Mouse (Mus musculus): ENCODE measurements around the gene Dct.

Gene Dct

GRCm38 (mm10) chr14:118042066-118042762, 9.8 kb downstream of the Dct start:
- DNase-seq = no peak

- DNase-seq = no peak
Measured at GRCm38 (mm10) chr14:118040550-118041250, 11.3 kb downstream of the Dct start.

- DNase-seq = peak; percentile 95
Measured at GRCm38 (mm10) chr14:118039074-118039473, 13.0 kb downstream of the Dct start.

GRCm38 (mm10) chr14:118027564-118027963, 24.5 kb downstream of the Dct start:
- DNase-seq = no peak

- DNase-seq = peak; percentile 2
Measured at GRCm38 (mm10) chr14:118021867-118022543, 30.0 kb downstream of the Dct start.

GRCm38 (mm10) chr14:118019314-118019713, 32.7 kb downstream of the Dct start:
- no peak for DNase-seq

- DNase-seq = peak; percentile 17
Measured at GRCm38 (mm10) chr14:118013237-118013636, 38.8 kb downstream of the Dct start.

- peak; percentile 74 for DNase-seq
Measured at GRCm38 (mm10) chr14:118009541-118009940, 42.5 kb downstream of the Dct start.

GRCm38 (mm10) chr14:118005697-118006096, 46.3 kb downstream of the Dct start:
- peak; percentile 91 for DNase-seq

GRCm38 (mm10) chr14:118004434-118004833, 47.6 kb downstream of the Dct start:
- peak; percentile 81 for DNase-seq

- peak; percentile 27 for DNase-seq
Measured at GRCm38 (mm10) chr14:117993845-117994244, 58.2 kb downstream of the Dct start.

GRCm38 (mm10) chr14:117992600-117993256, 59.3 kb downstream of the Dct start:
- peak; percentile 19 for DNase-seq

- DNase-seq = peak; percentile 36
Measured at GRCm38 (mm10) chr14:117990203-117990602, 61.8 kb downstream of the Dct start.

- DNase-seq = no peak
Measured at GRCm38 (mm10) chr14:117988444-117988843, 63.6 kb downstream of the Dct start.

- no peak for DNase-seq
Measured at GRCm38 (mm10) chr14:117981532-117981931, 70.5 kb downstream of the Dct start.

GRCm38 (mm10) chr14:117972576-117972975, 79.5 kb downstream of the Dct start:
- DNase-seq = no peak

Data from heart, adult 11 months (tissue).